Mouse (Mus musculus): ENCODE results near the gene Mat1a.

Mat1a gene

GRCm38 (mm10) chr14:41104853-41105444 lies at the start of gene Mat1a:
TSS of gene Mat1a (plus strand) at chr14:41105035.
- in situ Hi-C loops (cut with MboI, MseI), result loop anchor here in 1 of 2 experiments (25.0 kb wide), 1 partner anchor 1882 kb away; the partner anchor contains the start of gene Gm8082

DNA sequence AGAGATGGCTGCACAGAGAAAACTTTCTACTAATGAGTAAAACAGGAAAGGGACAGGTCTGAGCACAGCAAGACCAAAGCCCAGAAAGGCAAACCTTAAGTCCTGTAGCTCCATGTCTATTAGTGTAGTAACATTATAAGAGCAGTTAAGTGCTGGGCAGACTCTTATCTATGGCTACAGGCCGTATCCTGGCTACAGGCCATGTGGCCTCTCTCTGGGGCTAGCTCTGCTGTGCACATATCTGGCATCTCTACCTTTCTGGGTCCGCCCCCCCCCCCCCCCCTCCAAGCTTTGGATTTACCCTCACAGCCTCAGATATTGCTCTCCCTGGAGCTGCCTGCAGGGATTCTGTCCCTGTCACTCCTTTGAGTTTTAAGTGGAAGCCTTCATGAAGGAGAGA lies 39.7 kb upstream of the Mat1a start:
- in situ Hi-C loops (cut with MboI, MseI), result no loop called here

DNA sequence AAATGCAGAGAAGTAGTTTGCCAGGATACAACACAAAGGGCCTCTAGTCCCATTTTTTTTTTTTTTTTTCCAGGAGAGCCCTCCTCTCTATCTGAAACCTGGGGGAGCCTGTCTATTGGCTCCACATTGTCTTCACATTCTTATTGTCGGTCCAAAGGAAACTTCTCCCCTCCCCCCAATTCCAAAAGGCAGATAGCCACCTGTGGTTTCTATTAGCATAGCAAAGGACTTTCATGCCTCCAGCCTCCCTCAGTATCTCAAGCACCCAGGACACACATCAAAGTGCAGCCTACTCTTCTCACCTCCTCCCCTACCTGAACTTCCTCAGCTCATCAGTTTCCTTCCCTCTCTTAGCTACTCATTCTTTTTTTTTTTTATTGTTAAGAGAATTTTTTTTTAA lies 38.4 kb upstream of the Mat1a start:
- in situ Hi-C loops (cut with MboI, MseI), result no loop called here

GRCm38 (mm10) chr14:41069108-41069507 lies 35.7 kb upstream of the Mat1a start, which contains the start of gene Dydc2:
TSS of gene Dydc2 (minus strand) at chr14:41069208.
- in situ Hi-C loops (cut with MboI, MseI), result no loop called here

- in situ Hi-C loops (cut with MboI, MseI), result no loop called here
These were observed 34.5 kb upstream of the Mat1a start for GRCm38 (mm10) chr14:41070343-41070742.

- in situ Hi-C loops (cut with MboI, MseI), result no loop called here
These were observed 32.4 kb upstream of the Mat1a start, which contains the start of gene Dydc1 for GRCm38 (mm10) chr14:41072229-41072943. TSS of gene Dydc1 (plus strand) at chr14:41072911.

DNA sequence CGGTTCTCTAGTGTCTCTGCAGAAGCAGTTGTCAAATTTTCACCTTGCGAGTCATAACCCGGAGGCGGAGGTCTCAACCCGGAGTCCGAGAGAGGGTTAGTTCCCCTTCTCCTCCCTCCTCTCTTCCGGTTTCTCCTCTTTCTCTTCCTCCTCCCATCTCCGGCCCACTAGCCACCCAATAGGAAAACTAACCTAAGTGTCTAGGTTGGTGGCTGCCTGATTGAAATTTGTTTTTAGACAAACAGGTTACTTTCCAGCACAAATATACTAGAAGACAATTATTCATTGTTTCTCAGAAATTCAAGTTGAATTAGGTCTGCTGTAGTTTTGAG lies 31.9 kb upstream of the Mat1a start:
- in situ Hi-C loops (cut with MboI, MseI), result no loop called here

GRCm38 (mm10) chr14:41082408-41082807 lies 22.4 kb upstream of the Mat1a start:
- in situ Hi-C loops (cut with MboI, MseI), result loop anchor here in 1 of 2 experiments (25.0 kb wide), 1 partner anchor 1270 kb away; no protein-coding TSS in a partner anchor

GRCm38 (mm10) chr14:41087509-41087908 lies 17.3 kb upstream of the Mat1a start:
- in situ Hi-C loops (cut with MboI, MseI), result loop anchor here in 1 of 2 experiments (25.0 kb wide), 1 partner anchor 1275 kb away; no protein-coding TSS in a partner anchor

- in situ Hi-C loops (cut with MboI, MseI), result loop anchor here in 1 of 2 experiments (25.0 kb wide), 1 partner anchor 1278 kb away; no protein-coding TSS in a partner anchor
These were observed 14.1 kb upstream of the Mat1a start for GRCm38 (mm10) chr14:41090777-41091176.

DNA sequence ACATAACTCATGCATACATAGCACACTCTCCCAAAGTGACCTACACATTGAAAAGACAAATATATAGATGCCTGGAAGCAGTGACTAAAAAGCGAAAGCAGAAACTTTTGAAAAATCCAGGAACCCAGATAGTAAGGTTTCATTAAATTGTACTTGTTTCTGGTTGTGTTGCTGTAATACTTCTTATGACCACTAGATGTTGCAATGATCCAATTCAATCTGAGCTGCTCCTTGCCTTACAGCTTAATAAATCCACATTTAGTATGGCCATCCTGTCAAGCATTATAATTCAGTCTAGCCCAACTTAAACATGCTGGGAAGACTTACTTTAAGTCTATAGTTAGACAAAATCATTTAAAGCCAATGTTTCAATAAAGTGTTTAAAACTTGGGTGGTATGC lies 10.7 kb upstream of the Mat1a start:
- in situ Hi-C loops (cut with MboI, MseI), result loop anchor here in 1 of 2 experiments (25.0 kb wide), 1 partner anchor 1282 kb away; no protein-coding TSS in a partner anchor

DNA sequence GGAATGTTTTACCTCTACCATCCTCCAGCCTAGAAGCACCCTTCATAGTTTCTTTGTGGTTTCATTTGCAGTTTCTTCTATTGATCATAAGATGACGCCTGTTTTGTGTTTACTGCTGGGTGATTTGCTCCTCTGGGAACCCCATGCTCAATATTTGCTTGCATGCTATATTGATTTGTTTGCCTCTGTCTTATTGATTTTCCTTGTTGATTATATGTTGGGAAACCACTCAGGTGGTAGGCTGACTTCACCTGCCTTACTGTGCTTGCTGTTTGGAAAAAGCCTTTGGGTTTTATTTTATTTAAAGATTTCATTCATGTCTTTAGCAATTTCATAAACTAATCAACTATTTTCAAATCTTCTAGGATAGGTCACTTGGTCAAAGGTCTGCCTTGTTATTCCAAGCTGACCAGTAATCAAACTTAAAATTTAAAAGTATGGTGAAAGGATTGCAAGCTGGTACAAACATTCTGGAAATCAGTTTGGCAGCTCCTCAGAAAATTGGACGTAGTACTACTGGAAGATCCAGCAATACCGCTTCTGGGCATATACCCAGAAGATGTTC lies 8.5 kb upstream of the Mat1a start:
- in situ Hi-C loops (cut with MboI, MseI), result loop anchor here in 1 of 2 experiments (25.0 kb wide), 1 partner anchor 1284 kb away; no protein-coding TSS in a partner anchor

DNA sequence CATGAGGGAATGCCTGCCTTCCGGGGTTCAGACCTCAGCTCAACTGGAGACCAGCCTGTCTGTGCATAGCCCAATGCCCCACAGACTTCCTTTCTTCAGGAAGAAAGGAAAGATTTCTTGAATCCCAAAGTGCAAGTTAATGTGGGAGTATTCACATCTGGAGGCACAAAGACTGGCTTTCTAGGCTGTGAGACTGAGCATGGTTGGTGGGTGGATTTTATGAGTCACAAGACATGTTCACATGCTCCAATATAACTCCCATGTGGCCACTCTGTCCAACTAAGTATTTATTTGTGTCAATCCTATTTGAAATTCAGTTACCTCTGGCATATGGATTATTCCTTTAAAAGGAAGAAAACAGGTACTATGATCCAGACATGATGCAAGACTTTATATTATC lies 6.1 kb upstream of the Mat1a start:
- in situ Hi-C loops (cut with MboI, MseI), result loop anchor here in 1 of 2 experiments (25.0 kb wide), 1 partner anchor 1286 kb away; no protein-coding TSS in a partner anchor

DNA sequence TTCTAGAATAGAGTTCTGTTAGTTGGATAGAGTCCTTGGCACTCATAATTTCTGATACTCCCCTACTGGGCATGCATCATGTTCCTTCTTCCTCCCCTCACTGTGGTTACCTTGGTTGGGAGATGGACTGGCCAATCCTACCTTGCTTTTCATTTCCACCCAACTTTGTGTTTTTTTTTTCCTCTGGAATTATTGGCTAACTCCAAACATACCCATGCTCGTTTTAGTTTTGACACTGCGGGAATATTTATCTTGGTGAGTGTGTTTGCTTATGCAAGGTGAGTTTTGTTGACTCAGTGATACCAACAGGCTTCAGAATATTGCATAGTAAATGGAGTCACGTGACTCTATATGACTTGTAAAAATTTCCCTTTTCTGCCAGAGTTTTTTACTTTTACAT lies 4.1 kb upstream of the Mat1a start:
- in situ Hi-C loops (cut with MboI, MseI), result loop anchor here in 1 of 2 experiments (25.0 kb wide), 1 partner anchor 1887 kb away; the partner anchor contains the start of gene Gm8082

GRCm38 (mm10) chr14:41101242-41101641 lies 3.6 kb upstream of the Mat1a start:
- in situ Hi-C loops (cut with MboI, MseI), result loop anchor here in 1 of 2 experiments (25.0 kb wide), 1 partner anchor 1886 kb away; the partner anchor contains the start of gene Gm8082

GRCm38 (mm10) chr14:41102269-41102668 lies 2.6 kb upstream of the Mat1a start:
- in situ Hi-C loops (cut with MboI, MseI), result loop anchor here in 1 of 2 experiments (25.0 kb wide), 1 partner anchor 1885 kb away; the partner anchor contains the start of gene Gm8082

- in situ Hi-C loops (cut with MboI, MseI), result loop anchor here in 1 of 2 experiments (25.0 kb wide), 1 partner anchor 1876 kb away; the partner anchor contains the start of gene Gm8082
These were observed 6.3 kb downstream of the Mat1a start for GRCm38 (mm10) chr14:41111031-41111668.

DNA sequence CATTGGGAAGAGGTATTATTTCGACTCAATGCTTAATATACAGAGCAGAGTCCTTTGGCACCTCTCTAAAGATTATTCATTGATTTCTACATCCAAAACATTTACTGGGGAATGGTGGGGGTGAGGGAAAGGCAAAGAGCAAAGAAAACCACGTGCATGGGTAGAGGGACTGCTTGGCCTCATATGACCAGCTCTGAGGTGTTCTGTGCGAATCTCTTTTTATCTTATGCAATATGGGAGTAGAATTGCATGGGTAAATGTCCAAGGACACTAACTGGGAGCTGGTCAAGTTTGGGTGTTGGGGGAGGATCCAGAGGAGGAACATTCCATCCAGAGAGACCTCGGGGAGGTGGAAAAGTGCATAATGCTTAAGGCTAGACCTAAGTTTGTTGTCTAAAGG lies 8.1 kb downstream of the Mat1a start:
- in situ Hi-C loops (cut with MboI, MseI), result loop anchor here in 1 of 2 experiments (25.0 kb wide), 1 partner anchor 1874 kb away; the partner anchor contains the start of gene Gm8082

- in situ Hi-C loops (cut with MboI, MseI), result loop anchor here in 1 of 2 experiments (25.0 kb wide), 1 partner anchor 1871 kb away; the partner anchor contains the start of gene Gm8082
These were observed 11.4 kb downstream of the Mat1a start for GRCm38 (mm10) chr14:41116271-41116670.

- in situ Hi-C loops (cut with MboI, MseI), result loop anchor here in 1 of 2 experiments (25.0 kb wide), 1 partner anchor 1863 kb away; the partner anchor contains the start of gene Gm8082
These were observed 19.8 kb downstream of the Mat1a start for GRCm38 (mm10) chr14:41124683-41125082.

DNA sequence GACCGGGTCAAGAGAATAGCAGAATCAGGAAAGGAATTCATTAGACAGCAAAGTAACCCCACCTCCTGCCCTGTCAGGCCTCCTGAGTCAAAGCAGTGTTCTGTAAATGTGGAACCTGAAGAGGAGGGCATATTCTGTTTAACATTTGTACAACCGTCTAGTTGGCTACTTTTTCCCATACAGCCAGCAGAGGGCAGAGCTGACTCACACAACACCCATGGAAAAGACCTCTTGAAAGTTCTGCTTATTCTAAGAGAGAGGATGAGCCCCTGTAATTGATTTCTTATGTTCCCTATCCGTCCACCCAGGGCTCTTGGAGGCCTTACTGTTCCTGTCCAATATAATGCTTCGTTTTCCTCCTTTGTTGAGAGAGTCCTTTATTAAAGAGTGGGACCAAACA lies 23.2 kb downstream of the Mat1a start:
- in situ Hi-C loops (cut with MboI, MseI), result no loop called here

All from T-helper 17 cell (primary cell).